Comparison of ENCODE assay signal across 9 mouse cellular contexts in the genomic region with DNA sequence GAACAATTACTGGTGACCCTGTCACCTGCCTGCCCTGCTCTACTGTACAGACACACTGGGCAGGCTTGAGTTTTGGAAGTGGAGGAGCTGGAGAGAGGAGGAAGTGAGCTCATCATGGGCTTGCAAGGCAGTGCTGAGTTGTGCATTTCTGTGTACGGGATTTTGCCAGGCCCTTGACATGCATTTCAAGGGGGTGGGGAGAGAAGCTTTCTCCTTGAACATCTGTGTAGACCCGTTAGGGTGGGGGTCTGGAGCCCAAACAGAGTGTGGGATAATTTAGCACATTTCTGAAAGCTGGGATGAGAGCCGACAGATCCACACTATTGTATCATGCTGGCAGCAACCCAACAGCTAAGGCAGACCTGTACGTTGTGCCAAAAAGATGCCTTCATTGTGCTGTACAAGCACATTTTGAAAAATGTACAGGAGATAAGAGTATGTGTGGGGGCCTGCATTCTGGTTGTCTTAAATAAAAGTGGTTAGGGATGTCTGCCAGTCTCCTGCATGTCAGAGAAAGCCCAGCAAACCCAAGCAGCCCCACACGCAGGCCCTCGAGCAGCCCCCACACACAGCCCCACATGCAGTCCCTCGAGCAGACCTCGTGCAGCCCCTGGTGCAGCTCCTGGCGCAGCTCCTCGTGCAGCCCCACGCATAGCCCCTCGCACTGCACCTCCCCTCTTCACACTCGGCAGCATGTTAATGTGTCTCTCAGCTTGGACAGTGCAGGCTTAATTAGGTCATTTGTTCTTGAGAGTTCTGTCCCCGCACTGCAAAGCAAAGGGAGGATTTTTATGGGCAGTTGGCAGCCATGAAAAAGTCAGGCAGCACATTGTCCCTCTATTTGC. TPM values are rescaled to one million over a fixed set of nuclear protein-coding genes. Genes with fewer than 3 reads are reported as not detected.
DNase-seq lines count a peak whose midpoint lies in the region; ATAC-seq lines count a peak whose summit lies in the region.
"Had no signal": no experiment of that assay in that cellular context is flagged by ENCODE, and none has a peak within 500 bp of the region (broad histone marks: within the 10 kb centered on the region; RNA-seq: fewer than 3 reads in every experiment).

No protein-coding gene starts in this region.

- peak; percentile 77 for ATAC-seq in intestine, embryonic 15.5 days
- ATAC-seq in neural tube, embryonic 12.5 days (ENCODE audit: low FRiP score, low read depth) = peak; percentile 86
- ATAC-seq in monocyte, adult 5-6 weeks (replicated peaks; ENCODE audit: insufficient number of reproducible peaks, low FRiP score, low TSS enrichment, poor library complexity, severe bottlenecking) = no peak

- DNase-seq in adipocyte (ENCODE audit: low spot score) = peak; percentile 8
- peak; percentile 60 for DNase-seq in cerebellum, adult 11-12 months
- DNase-seq in frontal cortex, postnatal 10 days (ENCODE audit: low spot score in 2 of 2) = peak; percentile 52 to 59
- peak; percentile 61 to 81 for DNase-seq in left cerebral cortex, postnatal 25 days (ENCODE audit: low spot score in 2 of 2)
- no peak for DNase-seq in thymus, postnatal 10 days (ENCODE audit: low spot score in 2 of 2)

- peaks cover 5% of the 10 kb centered on the region; the same call in 1 of the 2 replicates for H3K36me3 ChIP-seq in intestine, embryonic 15.5 days
- H3K36me3 ChIP-seq in neural tube, embryonic 12.5 days = peaks cover 3% of the 10 kb centered on the region; the same call in 1 of the 2 replicates

- H3K4me3 ChIP-seq in intestine, embryonic 15.5 days (replicated peaks) = no peak overlapping the region
- no peak overlapping the region for H3K4me3 ChIP-seq in neural tube, embryonic 12.5 days

- peaks cover 31% of the 10 kb centered on the region for H3K4me1 ChIP-seq in intestine, embryonic 15.5 days (replicated peaks)
- H3K4me1 ChIP-seq in neural tube, embryonic 12.5 days = peaks cover 18% of the 10 kb centered on the region

- H3K9ac ChIP-seq in intestine, embryonic 15.5 days = no peak overlapping the region
- no peak overlapping the region for H3K9ac ChIP-seq in neural tube, embryonic 12.5 days

- H3K4me2 ChIP-seq in intestine, embryonic 15.5 days (replicated peaks) = no peak overlapping the region
- H3K4me2 ChIP-seq in neural tube, embryonic 12.5 days (replicated peaks) = peak overlapping the region; percentile 28; the same call in 1 of the 2 replicates

- intact Hi-C loops in left cerebral cortex, postnatal 25 days (cut with DNase I) = loop anchor here (1.0 kb wide), 1 partner anchor 11 kb away; no protein-coding TSS in a partner anchor

- 36% methylated on average over 14 of the region's 14 CpGs for WGBS in intestine, embryonic 15.5 days
- WGBS in neural tube, embryonic 12.5 days = 20% methylated on average over 14 of the region's 14 CpGs

- peak overlapping the region; percentile 66 for H3K27ac ChIP-seq in intestine, embryonic 15.5 days
- H3K27ac ChIP-seq in neural tube, embryonic 12.5 days = no peak overlapping the region; the same call in 1 of the 2 replicates
- H3K27ac ChIP-seq: macrophage had no signal

- H3K9me3 ChIP-seq in intestine, embryonic 15.5 days = no peaks in the 10 kb centered on the region
- H3K9me3 ChIP-seq in neural tube, embryonic 12.5 days = no peaks in the 10 kb centered on the region

- no peaks in the 10 kb centered on the region for H3K27me3 ChIP-seq in intestine, embryonic 15.5 days (replicated peaks)
- H3K27me3 ChIP-seq in neural tube, embryonic 12.5 days (replicated peaks) = no peaks in the 10 kb centered on the region

RNA-seq across cellular contexts. Expression of gene Farp1, which starts 27.5 kb away (rescaled TPM):
- polyA plus RNA-seq in intestine, embryonic 15.5 days (2015; fragmentation: Nextera tagmentation; extraction: Ambion mirVana) = 15.8 and 16.6 TPM in 2 replicates
- total RNA-seq in left cerebral cortex, postnatal 25 days (2021) = 100 to 1,000 TPM; 126 to 130 TPM
- 22.5 and 24.9 TPM in 2 replicates for polyA plus RNA-seq in neural tube, embryonic 12.5 days (2016; fragmentation: Nextera tagmentation; extraction: Ambion mirVana)
- 0.38 to 4.8 TPM (median 1.9 TPM) in 3 replicates for total RNA-seq in monocyte, adult 5-6 weeks (2017)

Comparison
In these comparisons a context has a peak if more than half of its experiments do, and no peak if none do; other contexts are left out.
1. DNase-seq: peak in adipocyte (single experiment), cerebellum, adult 11-12 months (single experiment), frontal cortex, postnatal 10 days (2 of 2) and left cerebral cortex, postnatal 25 days (2 of 2); none in thymus, postnatal 10 days (0 of 2).
2. RNA of gene Farp1, which starts 27.5 kb away (total RNA-seq): 126 to 130 TPM in left cerebral cortex, postnatal 25 days; 0.38 to 4.8 TPM in monocyte, adult 5-6 weeks; every median in the first group is over 10 times any median in the second.